Comparison of ENCODE assay signal across 8 mouse cellular contexts in genomic region chr3:95892066-95893052, GRCm38 (mm10). TPM values are rescaled to one million over a fixed set of nuclear protein-coding genes. Genes with fewer than 3 reads are reported as not detected.
DNase-seq lines count a peak whose midpoint lies in the region; ATAC-seq and TF ChIP-seq lines count a peak whose summit lies in the region.

No protein-coding gene starts in this region.

- TF ChIP-seq CTCF in heart, adult 2 months (IDR thresholded peaks at IDR 0.05) = no peak
- no peak for TF ChIP-seq CTCF in bone marrow, adult 2 months (IDR thresholded peaks at IDR 0.05; ENCODE audit: control insufficient read depth, insufficient read depth, low read length)

- H3K4me3 ChIP-seq in heart, adult 2 months = peak overlapping the region; percentile 48
- H3K4me3 ChIP-seq in bone marrow, adult 2 months (replicated peaks; ENCODE audit: control insufficient read depth, low read depth, low read length) = peak overlapping the region; percentile 0
- H3K4me3 ChIP-seq in intestine, embryonic 16.5 days (ENCODE audit: low read length) = peak overlapping the region; percentile 35
- H3K4me3 ChIP-seq in midbrain, embryonic 14.5 days (replicated peaks; ENCODE audit: low read depth, low read length) = no peak overlapping the region

- 0 out of 2 replicates have a peak, but pooled peaks cover 2% of the 10 kb centered on the region for H3K79me2 ChIP-seq in heart, adult 2 months (replicated peaks; ENCODE audit: control insufficient read depth, insufficient read depth, low read length)

- 26% methylated on average over 11 of the region's 11 CpGs for WGBS in heart, adult 2 months
- 23% methylated on average over 11 of the region's 11 CpGs for WGBS in bone marrow, adult 2 months
- 40% methylated on average over 11 of the region's 11 CpGs for WGBS in intestine, embryonic 16.5 days
- WGBS in midbrain, embryonic 14.5 days = 44% methylated on average over 11 of the region's 11 CpGs

- no peaks in the 10 kb centered on the region for H3K36me3 ChIP-seq in heart, adult 2 months (ENCODE audit: control insufficient read depth, insufficient read depth, low read length)
- H3K36me3 ChIP-seq in intestine, embryonic 16.5 days (ENCODE audit: control insufficient read depth, insufficient read depth, low read length) = no peaks in the 10 kb centered on the region
- no peaks in the 10 kb centered on the region for H3K36me3 ChIP-seq in midbrain, embryonic 14.5 days (ENCODE audit: control insufficient read depth, insufficient read depth, low read length)

- H3K4me2 ChIP-seq in intestine, embryonic 16.5 days (ENCODE audit: low read depth, low read length) = peak overlapping the region; percentile 50
- peak overlapping the region; percentile 27 for H3K4me2 ChIP-seq in midbrain, embryonic 14.5 days (ENCODE audit: low read length)

- TF ChIP-seq EP300 in heart, adult 2 months (IDR thresholded peaks at IDR 0.05; ENCODE audit: insufficient read depth, low read depth, low read length) = no peak

- ATAC-seq in intestine, embryonic 16.5 days = no peak
- ATAC-seq in midbrain, embryonic 14.5 days (ENCODE audit: low FRiP score, low TSS enrichment) = no peak
- ATAC-seq in inflammation-experienced regulatory T-cells, adult 6 months = no peak
- ATAC-seq in monocyte, adult 5-6 weeks (replicated peaks; ENCODE audit: insufficient number of reproducible peaks, low FRiP score, low TSS enrichment, poor library complexity, severe bottlenecking) = no peak

- peak overlapping the region; percentile 9 for H3K9ac ChIP-seq in heart, adult 2 months (ENCODE audit: low read depth, low read length)
- peak overlapping the region; percentile 59 for H3K9ac ChIP-seq in intestine, embryonic 16.5 days (ENCODE audit: low read depth, low read length)
- H3K9ac ChIP-seq in midbrain, embryonic 14.5 days (replicated peaks; ENCODE audit: low read length) = no peak overlapping the region

- H3K4me1 ChIP-seq in heart, adult 2 months (ENCODE audit: control insufficient read depth, insufficient read depth, low read length) = peaks cover 15% of the 10 kb centered on the region
- peaks cover 6% of the 10 kb centered on the region for H3K4me1 ChIP-seq in bone marrow, adult 2 months (ENCODE audit: control insufficient read depth, insufficient read depth, low read length)
- H3K4me1 ChIP-seq in intestine, embryonic 16.5 days (ENCODE audit: control insufficient read depth, insufficient read depth, low read length) = peaks cover 23% of the 10 kb centered on the region
- H3K4me1 ChIP-seq in midbrain, embryonic 14.5 days (ENCODE audit: control insufficient read depth, insufficient read depth, low read length) = peaks cover 12% of the 10 kb centered on the region

- no peaks in the 10 kb centered on the region for H3K9me3 ChIP-seq in intestine, embryonic 16.5 days (ENCODE audit: control insufficient read depth, low read length)
- no peaks in the 10 kb centered on the region for H3K9me3 ChIP-seq in midbrain, embryonic 14.5 days (ENCODE audit: control insufficient read depth, low read length)

- no peak for DNase-seq in heart, adult 2 months
- DNase-seq in heart, postnatal 25 days (ENCODE audit: low spot score) = no peak
- no peak for DNase-seq in midbrain, embryonic 14.5 days
- no peak for DNase-seq in kidney, adult 11 months

- intact Hi-C loops in heart, adult 2 months (cut with DNase I) = loop anchor here (2.0 to 5.0 kb wide), 3 partner anchors 60 to 330 kb away; partner anchors contain the start of genes Hist2h2ac and Hist2h2be
- intact Hi-C loops in heart, postnatal 25 days (cut with DNase I) = no loop called here

- H3K27ac ChIP-seq in heart, adult 2 months = peak overlapping the region; percentile 88
- peak overlapping the region; percentile 25 for H3K27ac ChIP-seq in bone marrow, adult 2 months (ENCODE audit: control insufficient read depth, insufficient read depth, low read depth, low read length, poor library complexity)
- peak overlapping the region; percentile 85 for H3K27ac ChIP-seq in intestine, embryonic 16.5 days (ENCODE audit: low read length)
- H3K27ac ChIP-seq in midbrain, embryonic 14.5 days (replicated peaks; ENCODE audit: low read depth, low read length) = peak overlapping the region; percentile 8; the same call in 1 of the 2 replicates

- no peaks in the 10 kb centered on the region for H3K27me3 ChIP-seq in heart, adult 2 months (ENCODE audit: control insufficient read depth, insufficient read depth, low read length)
- no peaks in the 10 kb centered on the region for H3K27me3 ChIP-seq in intestine, embryonic 16.5 days (replicated peaks; ENCODE audit: control insufficient read depth, insufficient read depth, low read length)
- no peaks in the 10 kb centered on the region for H3K27me3 ChIP-seq in midbrain, embryonic 14.5 days (ENCODE audit: control insufficient read depth, insufficient read depth, low read length)

- TF ChIP-seq POLR2A in heart, adult 2 months (IDR thresholded peaks at IDR 0.05; ENCODE audit: insufficient read depth, low read depth, low read length) = no peak
- no peak for TF ChIP-seq POLR2A in bone marrow, adult 2 months (IDR thresholded peaks at IDR 0.05; ENCODE audit: borderline replicate concordance, control insufficient read depth, low read depth, low read length)

RNA-seq across cellular contexts. Expression of gene BC028528, which starts 0.6 kb away (rescaled TPM):
- total RNA-seq in heart, adult 2 months (2021) = 1 to 10 TPM; 8.5 to 9.0 TPM
- 14.5 and 29.8 TPM in 2 replicates for polyA plus RNA-seq in heart, adult 2 months (2012; rRNA removed)
- 10 to 100 TPM in 1 of 2 experiments, 1 to 10 TPM in 1; 7.2 to 13.9 TPM for total RNA-seq in heart, postnatal 25 days (2021)
- polyA plus RNA-seq in bone marrow, adult 2 months (2011; ENCODE audit: insufficient read depth, insufficient read length, low replicate concordance, missing spikeins) = 4.6 and 18.9 TPM in 2 replicates
- 18.4 and 19.8 TPM in 2 replicates for polyA plus RNA-seq in intestine, embryonic 16.5 days (2015; fragmentation: Nextera tagmentation; extraction: Ambion mirVana)
- polyA plus RNA-seq in midbrain, embryonic 14.5 days (2014; fragmentation: Nextera tagmentation; extraction: Ambion mirVana) = 11.1 and 14.9 TPM in 2 replicates
- polyA plus RNA-seq in inflammation-experienced regulatory T-cells, adult 6 months (2017; shearing (Covaris generic)) = 1 to 10 TPM in 1 of 3 experiments, under 1 TPM in 1, not detected in 1; 0.83 to 1.5 TPM
- 148 to 259 TPM (median 230 TPM) in 3 replicates for total RNA-seq in monocyte, adult 5-6 weeks (2017)

RNA-seq across cellular contexts. Expression of gene Aph1a, which starts 1.4 kb away (rescaled TPM):
- total RNA-seq in heart, adult 2 months (2021) = 100 to 1,000 TPM in 1 of 2 experiments, 10 to 100 TPM in 1; 99.9 to 121 TPM
- 98.7 and 120 TPM in 2 replicates for polyA plus RNA-seq in heart, adult 2 months (2012; rRNA removed)
- total RNA-seq in heart, postnatal 25 days (2021) = 100 to 1,000 TPM; 110 to 120 TPM
- 20.4 and 38.4 TPM in 2 replicates for polyA plus RNA-seq in bone marrow, adult 2 months (2011; ENCODE audit: insufficient read depth, insufficient read length, low replicate concordance, missing spikeins)
- polyA plus RNA-seq in intestine, embryonic 16.5 days (2015; fragmentation: Nextera tagmentation; extraction: Ambion mirVana) = 47.7 and 55.6 TPM in 2 replicates
- polyA plus RNA-seq in midbrain, embryonic 14.5 days (2014; fragmentation: Nextera tagmentation; extraction: Ambion mirVana) = 34.7 and 68.9 TPM in 2 replicates
- 10 to 100 TPM; 17.9 to 46.2 (median 27.0) TPM for polyA plus RNA-seq in inflammation-experienced regulatory T-cells, adult 6 months (2017; shearing (Covaris generic))
- total RNA-seq in monocyte, adult 5-6 weeks (2017) = 27.5 to 35.0 TPM (median 32.8 TPM) in 3 replicates

RNA-seq across cellular contexts. Expression of gene Ciart, which starts 10.3 kb away (rescaled TPM):
- 10 to 100 TPM in 1 of 2 experiments, 1 to 10 TPM in 1; 5.1 to 27.0 TPM for total RNA-seq in heart, adult 2 months (2021)
- 5.0 and 7.7 TPM in 2 replicates for polyA plus RNA-seq in heart, adult 2 months (2012; rRNA removed)
- 10 to 100 TPM in 1 of 2 experiments, 1 to 10 TPM in 1; 2.1 to 12.9 TPM for total RNA-seq in heart, postnatal 25 days (2021)
- 2.5 and 8.7 TPM in 2 replicates for polyA plus RNA-seq in bone marrow, adult 2 months (2011; ENCODE audit: insufficient read depth, insufficient read length, low replicate concordance, missing spikeins)
- 6.4 and 7.6 TPM in 2 replicates for polyA plus RNA-seq in intestine, embryonic 16.5 days (2015; fragmentation: Nextera tagmentation; extraction: Ambion mirVana)
- polyA plus RNA-seq in midbrain, embryonic 14.5 days (2014; fragmentation: Nextera tagmentation; extraction: Ambion mirVana) = 3.1 and 3.9 TPM in 2 replicates
- 10 to 100 TPM in 1 of 3 experiments, 1 to 10 TPM in 2; 2.3 to 11.8 (median 6.6) TPM for polyA plus RNA-seq in inflammation-experienced regulatory T-cells, adult 6 months (2017; shearing (Covaris generic))
- 6.4 to 16.6 TPM (median 10.2 TPM) in 3 replicates for total RNA-seq in monocyte, adult 5-6 weeks (2017)

RNA-seq across cellular contexts. Expression of gene Car14, which starts 12.1 kb away (rescaled TPM):
- 100 to 1,000 TPM; 146 to 208 TPM for total RNA-seq in heart, adult 2 months (2021)
- polyA plus RNA-seq in heart, adult 2 months (2012; rRNA removed) = 227 and 279 TPM in 2 replicates
- total RNA-seq in heart, postnatal 25 days (2021) = 100 to 1,000 TPM; 171 to 175 TPM
- not detected in 2 replicates for polyA plus RNA-seq in bone marrow, adult 2 months (2011; ENCODE audit: insufficient read depth, insufficient read length, low replicate concordance, missing spikeins)
- 0.76 and 1.1 TPM in 2 replicates for polyA plus RNA-seq in intestine, embryonic 16.5 days (2015; fragmentation: Nextera tagmentation; extraction: Ambion mirVana)
- polyA plus RNA-seq in midbrain, embryonic 14.5 days (2014; fragmentation: Nextera tagmentation; extraction: Ambion mirVana) = 2.1 and 8.6 TPM in 2 replicates
- not detected for polyA plus RNA-seq in inflammation-experienced regulatory T-cells, adult 6 months (2017; shearing (Covaris generic))
- not detected in 3 replicates for total RNA-seq in monocyte, adult 5-6 weeks (2017)

RNA-seq across cellular contexts. Expression of gene Mrps21, which starts 21.0 kb away (rescaled TPM):
- total RNA-seq in heart, adult 2 months (2021) = 100 to 1,000 TPM; 314 to 350 TPM
- 174 and 218 TPM in 2 replicates for polyA plus RNA-seq in heart, adult 2 months (2012; rRNA removed)
- total RNA-seq in heart, postnatal 25 days (2021) = 100 to 1,000 TPM; 315 to 318 TPM
- 80.5 and 81.0 TPM in 2 replicates for polyA plus RNA-seq in bone marrow, adult 2 months (2011; ENCODE audit: insufficient read depth, insufficient read length, low replicate concordance, missing spikeins)
- 357 and 360 TPM in 2 replicates for polyA plus RNA-seq in intestine, embryonic 16.5 days (2015; fragmentation: Nextera tagmentation; extraction: Ambion mirVana)
- polyA plus RNA-seq in midbrain, embryonic 14.5 days (2014; fragmentation: Nextera tagmentation; extraction: Ambion mirVana) = 271 and 314 TPM in 2 replicates
- polyA plus RNA-seq in inflammation-experienced regulatory T-cells, adult 6 months (2017; shearing (Covaris generic)) = 100 to 1,000 TPM; 281 to 394 (median 321) TPM
- total RNA-seq in monocyte, adult 5-6 weeks (2017) = 241 to 323 TPM (median 321 TPM) in 3 replicates

Comparison
In these comparisons a context has a peak if more than half of its experiments do, and no peak if none do; other contexts are left out.
1. H3K27ac ChIP-seq: peak in every context shown above with its lines; median percentile 88 in heart, adult 2 months; 85 in intestine, embryonic 16.5 days; 25 in bone marrow, adult 2 months; 8 in midbrain, embryonic 14.5 days.